Mouse (Mus musculus) hindbrain, embryonic 11.5 days (tissue): ENCODE measurements at regions not wholly inside any gene's neighbourhood (a gene's known extent, or its start where the extent isn't known, plus 50 kb on each side); places are given as distances from the start of the nearest gene placed in this dataset.

ENCODE experiments used
- ATAC-seq: fragments of 200-750 bp; cut with Nextera tagmentation; 2 replicates; pipeline ENCODE4 v1.8.0; 2017; ENCODE audit warnings: mild to moderate bottlenecking, moderate TSS enrichment, moderate library complexity; ENCODE audit not compliant: low FRiP score
- DNase-seq: peaks from one replicate; pipeline ENCODE4 v3.0.0-alpha.2; 2015; ENCODE audit warnings: low spot score
- H3K27ac ChIP-seq: fragments of 300-500 bp; sonication (generic); 2 replicates; pipeline ENCODE4 v1.5.1; 2014; ENCODE audit warnings: mild to moderate bottlenecking, low read depth, low read length
- H3K27me3 ChIP-seq: fragments of 300-500 bp; sonication (generic); 2 replicates; pipeline ENCODE4 v1.6.1; 2014; ENCODE audit warnings: mild to moderate bottlenecking, low read length, moderate library complexity, mixed read lengths; ENCODE audit not compliant: control insufficient read depth, insufficient read depth
- H3K36me3 ChIP-seq: fragments of 300-500 bp; sonication (generic); 2 replicates; pipeline ENCODE4 v1.6.1; 2014; ENCODE audit warnings: mild to moderate bottlenecking, low read length, moderate library complexity, mixed read lengths; ENCODE audit not compliant: control insufficient read depth, insufficient read depth
- H3K4me1 ChIP-seq: fragments of 300-500 bp; sonication (generic); replicated peaks from 2 replicates; pipeline ENCODE4 v1.6.1; 2014; ENCODE audit warnings: low read length, mixed read lengths; ENCODE audit not compliant: control insufficient read depth, insufficient read depth
- H3K4me2 ChIP-seq: fragments of 300-500 bp; sonication (generic); replicated peaks from 2 replicates; pipeline ENCODE4 v1.6.1; 2014; ENCODE audit warnings: mild to moderate bottlenecking, low read depth, low read length
- H3K4me3 ChIP-seq: fragments of 300-500 bp; sonication (generic); 2 replicates; pipeline ENCODE4 v1.5.1; 2014; ENCODE audit warnings: low read depth, low read length
- H3K9ac ChIP-seq: fragments of 300-500 bp; sonication (generic); 2 replicates; pipeline ENCODE4 v1.6.1; 2014; ENCODE audit warnings: low read depth, low read length
- H3K9me3 ChIP-seq: fragments of 300-500 bp; sonication (generic); 2 replicates; pipeline ENCODE4 v1.6.1; 2016; ENCODE audit warnings: low read length; ENCODE audit not compliant: control insufficient read depth
- WGBS: fragments of 180-500 bp; shearing (Covaris S2); extraction: QIAGEN DNeasy Blood & Tissue Kit; methylation state at CpG from one replicate; pipeline ENCODE4 v1.1.7; 2014; 5-methylcytosine and 5-hydroxymethylcytosine counted together

GRCm38 (mm10) chr3:139832599-139832998, 627.1 kb downstream of the Stpg2 start:
- H3K4me1 ChIP-seq, result no peaks in the 10 kb centered on the region
- no peaks in the 10 kb centered on the region for H3K36me3 ChIP-seq
- no peak overlapping the region for H3K9ac ChIP-seq
- ATAC-seq (no peak), DNase-seq (no peak)
- no peak overlapping the region for H3K4me2 ChIP-seq
- H3K4me3 ChIP-seq, result no peak overlapping the region
- H3K9me3 ChIP-seq, result no peaks in the 10 kb centered on the region
- WGBS, result 85% methylated on average over 5 of the region's 5 CpGs
- H3K27ac ChIP-seq, result no peak overlapping the region
- H3K27me3 ChIP-seq, result no peaks in the 10 kb centered on the region

DNA sequence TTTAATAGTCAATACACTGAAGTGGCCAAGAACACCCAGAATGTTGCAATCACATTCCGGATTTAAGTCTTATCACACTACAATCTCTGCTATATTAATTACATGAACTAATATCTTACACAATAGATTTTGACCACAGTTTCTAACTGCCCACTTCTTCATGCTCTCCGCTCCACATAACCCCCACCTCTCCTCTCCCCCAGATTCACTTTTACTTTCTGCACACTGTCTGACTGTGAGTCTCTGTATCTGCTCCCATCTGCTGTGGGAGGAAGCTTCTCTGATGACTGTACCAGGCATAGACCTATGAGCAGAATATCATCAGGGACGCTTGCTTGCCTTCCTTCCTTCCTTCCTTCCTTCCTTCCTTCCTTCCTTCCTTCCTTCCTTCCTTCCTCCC, 636.5 kb downstream of the Stpg2 start:
- H3K9ac ChIP-seq, result no peak overlapping the region
- no peak overlapping the region for H3K27ac ChIP-seq
- no peaks in the 10 kb centered on the region for H3K27me3 ChIP-seq
- no peaks in the 10 kb centered on the region for H3K4me1 ChIP-seq
- 91% methylated on average over 3 of the region's 3 CpGs for WGBS
- DNase-seq (no peak), ATAC-seq (no peak)
- no peak overlapping the region for H3K4me3 ChIP-seq
- H3K36me3 ChIP-seq, result no peaks in the 10 kb centered on the region
- no peak overlapping the region for H3K4me2 ChIP-seq
- no peaks in the 10 kb centered on the region for H3K9me3 ChIP-seq

DNA sequence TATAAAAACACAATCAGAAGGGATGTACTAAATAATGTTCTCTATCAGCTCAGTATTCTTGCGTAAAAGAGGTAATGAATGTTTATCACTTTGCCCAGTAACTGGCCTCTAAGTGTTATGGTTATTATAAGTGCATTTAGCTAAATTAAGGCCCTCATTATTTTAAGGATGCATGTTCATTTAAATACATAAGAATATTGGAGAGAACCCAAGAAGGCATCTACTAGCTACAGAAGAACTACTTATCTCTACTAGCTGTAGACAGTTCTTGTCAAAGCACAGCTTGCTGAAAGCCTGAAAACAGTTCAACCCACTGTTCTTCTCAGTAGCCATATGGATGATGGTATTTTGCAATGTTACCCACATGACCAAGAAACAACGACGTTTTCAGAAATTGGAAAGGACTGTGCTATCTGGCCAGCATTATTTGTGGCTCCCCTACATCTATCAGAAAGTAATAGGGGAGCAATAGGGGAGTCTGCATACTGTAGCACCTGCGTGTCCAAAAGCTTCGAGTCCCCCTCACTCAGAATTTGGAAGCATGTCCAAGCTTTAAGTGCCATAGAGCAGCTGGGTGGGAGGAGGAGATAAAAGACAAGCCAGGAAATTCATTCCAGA, 637.6 kb downstream of the Stpg2 start:
- DNase-seq, result no peak
- WGBS, result 91% methylated on average over 5 of the region's 5 CpGs

DNA sequence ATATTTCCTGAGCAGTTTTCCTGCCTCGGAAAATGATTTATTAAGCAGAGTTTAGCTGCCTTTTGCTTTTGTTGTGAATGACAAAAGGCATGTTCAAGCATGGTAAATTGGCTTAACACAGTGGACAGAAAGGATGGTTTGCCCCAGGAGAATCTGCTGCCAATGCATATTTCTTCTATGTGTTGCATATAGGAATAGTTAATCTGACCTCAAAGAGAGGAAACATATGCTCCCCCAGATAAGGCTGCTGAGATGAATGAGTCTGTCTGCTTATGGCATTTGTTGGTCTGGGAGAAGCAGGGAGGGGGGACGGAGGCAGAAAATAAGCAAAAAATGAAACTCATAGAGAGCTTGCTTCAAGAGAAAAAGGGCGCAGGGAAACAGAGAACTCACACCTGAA, 638.9 kb downstream of the Stpg2 start:
- Histone ChIP-seq H3K4me1 (no peaks in the 10 kb centered on the region), H3K4me3 (no peak overlapping the region), H3K4me2 (no peak overlapping the region), H3K9ac (no peak overlapping the region), H3K9me3 (no peaks in the 10 kb centered on the region), H3K27ac (no peak overlapping the region), H3K36me3 (no peaks in the 10 kb centered on the region), H3K27me3 (no peaks in the 10 kb centered on the region)
- 74% methylated on average over 3 of the region's 3 CpGs for WGBS
- ATAC-seq (no peak), DNase-seq (no peak)

More for the DNA sequence above, 637.6 kb downstream of the Stpg2 start:
- Histone ChIP-seq H3K27me3 (no peaks in the 10 kb centered on the region), H3K4me1 (no peaks in the 10 kb centered on the region), H3K27ac (no peak overlapping the region), H3K4me3 (no peak overlapping the region), H3K36me3 (no peaks in the 10 kb centered on the region), H3K4me2 (no peak overlapping the region), H3K9ac (no peak overlapping the region), H3K9me3 (no peaks in the 10 kb centered on the region)
- ATAC-seq, result no peak

- H3K36me3 ChIP-seq, result no peaks in the 10 kb centered on the region
- ATAC-seq (no peak), DNase-seq (no peak)
- no peak overlapping the region for H3K27ac ChIP-seq
- no peaks in the 10 kb centered on the region for H3K27me3 ChIP-seq
- H3K4me2 ChIP-seq, result no peak overlapping the region
- 55% methylated on average over 5 of the region's 5 CpGs for WGBS
- H3K9ac ChIP-seq, result no peak overlapping the region
- no peak overlapping the region for H3K4me3 ChIP-seq
- H3K9me3 ChIP-seq, result no peaks in the 10 kb centered on the region
- no peaks in the 10 kb centered on the region for H3K4me1 ChIP-seq
Measured at GRCm38 (mm10) chr3:139847826-139848225, 642.3 kb downstream of the Stpg2 start.

DNA sequence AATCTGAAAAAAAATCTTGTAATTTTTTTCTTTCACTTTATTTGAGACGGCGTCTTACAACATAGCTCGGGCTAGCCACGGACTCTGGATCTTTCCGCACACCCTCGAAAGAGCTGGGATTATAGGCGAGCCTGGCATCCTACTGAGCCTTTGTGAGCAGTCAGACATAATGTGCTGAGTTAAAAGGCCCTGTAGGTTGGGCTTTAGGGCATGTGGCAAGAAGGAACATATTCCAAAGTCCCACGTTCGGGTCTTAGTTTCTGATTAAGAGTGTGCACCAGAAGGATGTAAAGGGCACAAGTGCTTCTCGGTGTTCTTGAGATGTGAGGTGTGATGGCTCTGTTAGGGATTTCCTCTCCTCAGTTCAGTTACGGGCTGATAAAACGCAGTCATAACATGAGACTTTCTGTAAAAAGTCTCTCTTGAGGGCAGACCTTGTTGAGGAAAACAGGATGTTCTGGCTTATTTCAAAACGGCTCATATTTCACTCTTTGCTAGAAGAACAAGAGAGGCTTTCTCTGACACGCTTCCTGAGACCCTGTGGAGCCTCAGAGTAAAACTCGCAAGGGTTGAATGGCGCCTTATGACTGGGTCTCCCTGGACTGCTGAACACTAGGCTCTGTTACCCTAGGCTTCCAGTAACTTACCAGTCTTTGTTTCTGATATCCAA, 654.6 kb downstream of the Stpg2 start:
- Histone ChIP-seq H3K36me3 (no peaks in the 10 kb centered on the region), H3K27me3 (no peaks in the 10 kb centered on the region), H3K4me2 (no peak overlapping the region), H3K9ac (no peak overlapping the region), H3K4me1 (0 out of 2 replicates have a peak, but pooled peaks cover 2% of the 10 kb centered on the region), H3K9me3 (no peaks in the 10 kb centered on the region), H3K4me3 (no peak overlapping the region), H3K27ac (peak overlapping the region; percentile 71; the same call in 1 of the 2 replicates)
- DNase-seq, result peak; percentile 37
- WGBS, result 61% methylated on average over 16 of the region's 16 CpGs
- ATAC-seq, result peak; percentile 61

GRCm38 (mm10) chr3:139860831-139861371, 655.4 kb downstream of the Stpg2 start:
- Histone ChIP-seq H3K27ac (peak overlapping the region; percentile 71), H3K4me2 (no peak overlapping the region), H3K4me1 (0 out of 2 replicates have a peak, but pooled peaks cover 2% of the 10 kb centered on the region), H3K27me3 (no peaks in the 10 kb centered on the region), H3K4me3 (no peak overlapping the region), H3K9me3 (no peaks in the 10 kb centered on the region), H3K9ac (no peak overlapping the region), H3K36me3 (no peaks in the 10 kb centered on the region)
- ATAC-seq (peak; percentile 79), DNase-seq (peak; percentile 46)
- 31% methylated on average over 9 of the region's 9 CpGs for WGBS

GRCm38 (mm10) chr3:139866329-139866728, 660.8 kb downstream of the Stpg2 start:
- no peaks in the 10 kb centered on the region for H3K36me3 ChIP-seq
- no peak overlapping the region for H3K27ac ChIP-seq
- no peaks in the 10 kb centered on the region for H3K27me3 ChIP-seq
- H3K4me1 ChIP-seq, result no peaks in the 10 kb centered on the region
- H3K4me2 ChIP-seq, result no peak overlapping the region
- H3K4me3 ChIP-seq, result no peak overlapping the region
- peak; percentile 48; the same call in 1 of the 2 replicates for ATAC-seq
- no peaks in the 10 kb centered on the region for H3K9me3 ChIP-seq
- no peak for DNase-seq
- H3K9ac ChIP-seq, result no peak overlapping the region

DNA sequence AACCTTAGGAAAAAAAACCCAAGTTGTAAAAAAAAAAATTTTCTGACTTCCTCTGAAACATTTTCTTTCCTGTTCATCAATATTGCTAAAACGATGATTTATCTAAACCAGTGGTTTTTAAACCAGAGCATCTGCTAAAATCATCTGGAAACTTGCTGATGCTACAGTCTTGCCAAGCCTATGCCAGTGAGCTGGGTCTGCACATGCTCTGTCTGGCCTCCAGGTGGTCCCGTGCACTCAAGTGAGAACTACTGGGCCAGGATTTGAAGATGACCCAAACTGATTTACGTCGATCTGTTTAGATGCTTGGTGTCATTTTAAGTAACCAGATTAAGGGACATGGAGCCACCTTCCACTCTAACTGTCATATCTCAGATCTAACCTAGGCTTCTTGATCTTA, 661.5 kb downstream of the Stpg2 start:
- no peak; the same call in 1 of the 2 replicates for ATAC-seq
- H3K9ac ChIP-seq, result no peak overlapping the region
- H3K4me1 ChIP-seq, result no peaks in the 10 kb centered on the region
- H3K4me2 ChIP-seq, result no peak overlapping the region
- H3K4me3 ChIP-seq, result no peak overlapping the region
- no peaks in the 10 kb centered on the region for H3K36me3 ChIP-seq
- WGBS, result 88% methylated on average over 4 of the region's 4 CpGs
- no peaks in the 10 kb centered on the region for H3K27me3 ChIP-seq
- H3K27ac ChIP-seq, result no peak overlapping the region
- no peak for DNase-seq
- H3K9me3 ChIP-seq, result no peaks in the 10 kb centered on the region
